ENCODE assay signal across 16 mouse cellular contexts in the genomic region with DNA sequence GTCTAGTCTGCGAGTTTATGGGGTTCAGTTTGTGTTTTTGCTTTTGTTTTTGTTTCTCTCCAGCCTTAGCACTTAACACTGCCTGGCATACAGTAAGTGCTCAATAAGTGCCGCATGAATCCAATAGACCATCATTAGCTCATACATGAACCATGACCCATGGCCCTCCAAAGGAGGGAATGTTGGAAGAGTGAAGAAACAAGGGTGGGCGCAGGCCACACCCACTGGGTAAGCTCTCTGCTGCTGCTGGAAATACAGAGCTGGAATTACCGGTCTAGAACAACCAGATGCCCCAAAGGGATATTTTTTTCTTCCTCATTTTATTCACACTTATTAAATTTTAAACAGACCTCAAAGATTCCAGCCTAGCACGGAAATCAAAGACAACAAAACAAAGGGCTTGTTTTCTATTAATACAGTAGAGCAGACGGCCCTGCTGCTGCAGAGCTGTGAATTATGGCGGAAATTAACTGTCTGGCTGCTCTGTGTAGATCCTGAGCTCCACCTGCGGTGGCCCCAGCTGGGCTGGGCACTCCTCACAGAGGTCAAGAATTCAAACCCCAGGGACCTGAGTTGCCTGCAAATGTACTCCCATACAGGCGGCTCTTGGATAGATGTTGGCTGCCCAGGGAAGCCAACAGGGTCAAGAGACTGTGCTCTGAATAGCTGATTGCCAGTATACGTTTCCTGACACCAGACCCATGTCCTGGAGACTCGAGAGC. TPM values are rescaled to one million over a fixed set of nuclear protein-coding genes. Genes with fewer than 3 reads are reported as not detected.
DNase-seq lines count a peak whose midpoint lies in the region; ATAC-seq lines count a peak whose summit lies in the region.
"Had no signal": no experiment of that assay in that cellular context is flagged by ENCODE, and none has a peak within 500 bp of the region (broad histone marks: within the 10 kb centered on the region; RNA-seq: fewer than 3 reads in every experiment).

No protein-coding gene starts in this region.

- H3K27me3 ChIP-seq in limb, embryonic 10.5 days (ENCODE audit: low read depth, poor library complexity, severe bottlenecking): no peaks in the 10 kb centered on the region
- H3K27me3 ChIP-seq: embryonic facial prominence, embryonic 12.5 days had no signal

- peak overlapping the region; percentile 61; the same call in 1 of the 2 replicates for H3K27ac ChIP-seq in limb, embryonic 10.5 days
- H3K27ac ChIP-seq: embryonic facial prominence, embryonic 12.5 days had no signal

- ATAC-seq in granulocyte monocyte progenitor cell, adult 5-6 weeks (replicated peaks; ENCODE audit: poor library complexity, severe bottlenecking): no peak
- ATAC-seq: forebrain, postnatal 0 days had no signal

- H3K9me3 ChIP-seq in limb, embryonic 10.5 days (replicated peaks): no peaks in the 10 kb centered on the region
- H3K9me3 ChIP-seq: embryonic facial prominence, embryonic 12.5 days; G1E had no signal

- H3K36me3 ChIP-seq in limb, embryonic 10.5 days: no peaks in the 10 kb centered on the region
- H3K36me3 ChIP-seq: embryonic facial prominence, embryonic 12.5 days; G1E had no signal

- H3K4me3 ChIP-seq in limb, embryonic 10.5 days: no peak overlapping the region
- H3K4me3 ChIP-seq: embryonic facial prominence, embryonic 12.5 days had no signal

- peak; percentile 23 for DNase-seq in embryo, embryonic 11 days
- DNase-seq in embryo, embryonic 10 days (ENCODE audit: low spot score): no peak
- DNase-seq in adrenal gland, adult 8-10 months: peak; percentile 28
- peak; percentile 45 for DNase-seq in kidney, adult 18-20 months
- peak; percentile 34 for DNase-seq in limb, embryonic 10.5 days (ENCODE audit: low spot score)
- no peak for DNase-seq in T-cell, adult 2 months (ENCODE audit: low spot score)
- no peak for DNase-seq in right cerebral cortex, postnatal 10 days (ENCODE audit: low spot score in 2 of 2)
- DNase-seq: cerebellum, adult 18-20 months; forebrain, postnatal 0 days; heart, adult 18-20 months; heart, postnatal 4 days; layer of hippocampus, adult 9-11 months; lung, postnatal 36 days had no signal

- WGBS in limb, embryonic 10.5 days: 65% methylated on average over 11 of the region's 11 CpGs

- peaks cover 40% of the 10 kb centered on the region for H3K4me1 ChIP-seq in limb, embryonic 10.5 days

RNA-seq across cellular contexts. Expression of a gene that starts 20.5 kb away (rescaled TPM):
- total RNA-seq in adrenal gland, adult 8-10 months (2022): 1,000 to 10,000 TPM; 1,030 to 1,496 (median 1,206) TPM
- 194 and 254 TPM in 2 replicates for polyA plus RNA-seq in limb, embryonic 10.5 days (2016; fragmentation: Nextera tagmentation; extraction: Ambion mirVana)
- total RNA-seq in granulocyte monocyte progenitor cell, adult 5-6 weeks (2014; fragmentation: Nextera tagmentation): 525 and 847 TPM in 2 replicates
- 296 and 372 TPM in 2 replicates for total RNA-seq in granulocyte monocyte progenitor cell, adult 5-6 weeks (2017)

Comparison
In these comparisons a context has a peak if more than half of its experiments do, and no peak if none do; other contexts are left out.
1. DNase-seq: peak in embryo, embryonic 11 days (single experiment), adrenal gland, adult 8-10 months (single experiment), kidney, adult 18-20 months (single experiment) and limb, embryonic 10.5 days (single experiment); none in embryo, embryonic 10 days (single experiment), T-cell, adult 2 months (single experiment) and right cerebral cortex, postnatal 10 days (0 of 2).